Mouse (Mus musculus) stomach, postnatal 0 days (tissue): ENCODE measurements around the gene Zc2hc1b.

Experiments used
- CTCF ChIP-seq: IDR thresholded peaks from 2 replicates; pipeline ENCODE4 v1.5.1; 2016; ENCODE audit warnings: antibody characterized with exemption, low read depth, mild to moderate bottlenecking, moderate library complexity
- EP300 ChIP-seq: optimal IDR thresholded peaks from 2 replicates; pipeline ENCODE3; 2016; ENCODE audit warnings: antibody characterized with exemption

GRCm38 (mm10) chr10:13160913-13161312 lies 16.9 kb downstream of the Zc2hc1b start:
- TF ChIP-seq CTCF (no peak), EP300 (no peak)
